Mouse (Mus musculus) brain, embryonic 14.5 days (tissue): ENCODE results near the gene Mrpl10.

Experiments
- CTCF ChIP-seq: fragments of 200-500 bp; IDR thresholded peaks from 2 replicates; pipeline ENCODE4 v1.5.1; 2012; ENCODE audit warnings: inconsistent platforms, mild to moderate bottlenecking, moderate library complexity, borderline replicate concordance; ENCODE audit not compliant: insufficient read depth, insufficient read length; ENCODE audit errors: extremely low read depth
- POLR2A ChIP-seq: fragments of 200-500 bp; IDR thresholded peaks from 2 replicates; pipeline ENCODE4 v1.6.1; 2012; ENCODE audit warnings: mild to moderate bottlenecking, inconsistent platforms, borderline replicate concordance; ENCODE audit not compliant: poor library complexity, insufficient read depth, insufficient read length, severe bottlenecking; ENCODE audit errors: extremely low read depth

GRCm38 (mm10) chr11:97065538-97066295 is 24.4 kb downstream of the Mrpl10 start:
- TF ChIP-seq POLR2A (no peak), CTCF (no peak)
